In the genomic region with DNA sequence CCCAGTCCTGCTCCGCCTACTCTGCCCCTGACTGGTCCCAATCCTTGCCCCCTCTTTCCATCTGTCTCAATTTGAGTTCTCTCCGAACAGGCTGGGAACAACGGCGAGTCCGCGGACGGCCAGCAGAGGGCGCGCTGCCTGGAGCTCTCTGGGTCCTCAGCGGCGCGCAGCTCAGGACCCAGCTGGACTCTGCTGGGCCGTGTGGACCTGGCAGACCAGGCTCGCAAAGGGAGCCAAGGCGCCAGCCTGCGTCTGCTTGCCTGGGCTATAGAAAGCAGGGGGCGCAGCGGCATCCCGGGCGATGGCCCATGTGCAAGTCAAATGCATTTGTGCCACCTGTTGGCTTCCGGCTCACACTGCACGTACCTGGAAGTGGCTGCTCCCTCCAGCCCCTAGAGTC, we compare ENCODE assay signal across 8 mouse cellular contexts.
DNase-seq lines count a peak whose midpoint lies in the region; ATAC-seq lines count a peak whose summit lies in the region.

No protein-coding gene starts in this region.

- WGBS in forebrain, embryonic 13.5 days, result under 1% methylated on average over 22 of the region's 22 CpGs
- WGBS in heart, embryonic 16.5 days, result under 1% methylated on average over 22 of the region's 22 CpGs
- 4% methylated on average over 22 of the region's 22 CpGs for WGBS in liver, embryonic 13.5 days (ENCODE audit: insufficient replicate concordance)
- under 1% methylated on average over 22 of the region's 22 CpGs for WGBS in neural tube, embryonic 13.5 days

- 0 out of 2 replicates have a peak, but pooled peaks cover 2% of the 10 kb centered on the region for H3K27me3 ChIP-seq in forebrain, embryonic 13.5 days
- H3K27me3 ChIP-seq in heart, embryonic 16.5 days (ENCODE audit: control insufficient read depth, insufficient read depth, low read length), result no peaks in the 10 kb centered on the region; the same call in 1 of the 2 replicates
- peaks cover 7% of the 10 kb centered on the region; the same call in 1 of the 2 replicates for H3K27me3 ChIP-seq in liver, embryonic 13.5 days
- peaks cover 35% of the 10 kb centered on the region for H3K27me3 ChIP-seq in neural tube, embryonic 13.5 days

- peak; percentile 7 for DNase-seq in c-Kit-positive CD71-positive TER-119-positive erythroid progenitor cells, embryonic 14.5 days (ENCODE audit: low spot score)
- DNase-seq in kidney, postnatal 25 days, result peak; percentile 86 to 91
- DNase-seq in liver, embryonic 13.5 days, result peak; percentile 11
- peak; percentile 78 for DNase-seq in testis, postnatal 14 days (ENCODE audit: low spot score)

- H3K4me2 ChIP-seq in forebrain, embryonic 13.5 days, result peak overlapping the region; percentile 63
- peak overlapping the region; percentile 56 for H3K4me2 ChIP-seq in heart, embryonic 16.5 days (ENCODE audit: low read depth, low read length)
- H3K4me2 ChIP-seq in liver, embryonic 13.5 days, result peak overlapping the region; percentile 50
- H3K4me2 ChIP-seq in neural tube, embryonic 13.5 days, result peak overlapping the region; percentile 56

- peak overlapping the region; percentile 43; the same call in 1 of the 2 replicates for H3K9ac ChIP-seq in forebrain, embryonic 13.5 days
- peak overlapping the region; percentile 57 for H3K9ac ChIP-seq in heart, embryonic 16.5 days (ENCODE audit: low read length)
- H3K9ac ChIP-seq in liver, embryonic 13.5 days, result no peak overlapping the region
- peak overlapping the region; percentile 64 for H3K9ac ChIP-seq in neural tube, embryonic 13.5 days

- H3K4me3 ChIP-seq in forebrain, embryonic 13.5 days, result peak overlapping the region; percentile 31
- peak overlapping the region; percentile 27 for H3K4me3 ChIP-seq in heart, embryonic 16.5 days (ENCODE audit: low read length)
- peak overlapping the region; percentile 22; the same call in 1 of the 2 replicates for H3K4me3 ChIP-seq in liver, embryonic 13.5 days (replicated peaks)
- peak overlapping the region; percentile 32 for H3K4me3 ChIP-seq in neural tube, embryonic 13.5 days

- no peaks in the 10 kb centered on the region for H3K9me3 ChIP-seq in forebrain, embryonic 13.5 days (replicated peaks)
- H3K9me3 ChIP-seq in heart, embryonic 16.5 days (replicated peaks; ENCODE audit: control insufficient read depth, low read length), result no peaks in the 10 kb centered on the region
- no peaks in the 10 kb centered on the region for H3K9me3 ChIP-seq in liver, embryonic 13.5 days (replicated peaks)
- no peaks in the 10 kb centered on the region for H3K9me3 ChIP-seq in neural tube, embryonic 13.5 days

- H3K4me1 ChIP-seq in forebrain, embryonic 13.5 days, result peaks cover 12% of the 10 kb centered on the region
- H3K4me1 ChIP-seq in heart, embryonic 16.5 days (ENCODE audit: control insufficient read depth, insufficient read depth, low read length), result peaks cover 5% of the 10 kb centered on the region
- H3K4me1 ChIP-seq in liver, embryonic 13.5 days (replicated peaks), result no peaks in the 10 kb centered on the region
- peaks cover 15% of the 10 kb centered on the region for H3K4me1 ChIP-seq in neural tube, embryonic 13.5 days (replicated peaks)

- ATAC-seq in CD4-positive, CD25-positive, alpha-beta regulatory T cell, adult 4 months, result peak; percentile 29
- peak; percentile 97 for ATAC-seq in forebrain, embryonic 13.5 days
- peak; percentile 98 for ATAC-seq in heart, embryonic 16.5 days (replicated peaks; ENCODE audit: extremely low read depth, insufficient read depth, low FRiP score)
- 0 out of 2 replicates have a peak, but pooled peaks have one; percentile 34 for ATAC-seq in liver, embryonic 13.5 days (ENCODE audit: low read depth)
- ATAC-seq in neural tube, embryonic 13.5 days (ENCODE audit: low read depth), result peak; percentile 97

- no peaks in the 10 kb centered on the region for H3K36me3 ChIP-seq in forebrain, embryonic 13.5 days (ENCODE audit: poor library complexity, severe bottlenecking)
- no peaks in the 10 kb centered on the region for H3K36me3 ChIP-seq in heart, embryonic 16.5 days (ENCODE audit: control insufficient read depth, insufficient read depth)
- H3K36me3 ChIP-seq in liver, embryonic 13.5 days, result no peaks in the 10 kb centered on the region
- H3K36me3 ChIP-seq in neural tube, embryonic 13.5 days, result no peaks in the 10 kb centered on the region

- H3K27ac ChIP-seq in forebrain, embryonic 13.5 days, result no peak overlapping the region
- H3K27ac ChIP-seq in heart, embryonic 16.5 days (ENCODE audit: low read length), result 0 out of 2 replicates have a peak overlapping the region, but pooled peaks have one; percentile 32
- H3K27ac ChIP-seq in liver, embryonic 13.5 days, result no peak overlapping the region
- H3K27ac ChIP-seq in neural tube, embryonic 13.5 days (replicated peaks), result no peak overlapping the region

Comparison
In these comparisons a context has a peak if more than half of its experiments do, and no peak if none do; other contexts are left out.
1. ATAC-seq: peak in every context shown above with its lines; median percentile 98 in heart, embryonic 16.5 days; 97 in forebrain, embryonic 13.5 days; 97 in neural tube, embryonic 13.5 days; 34 in liver, embryonic 13.5 days; 29 in CD4-positive, CD25-positive, alpha-beta regulatory T cell, adult 4 months.
2. DNase-seq: peak in every context shown above with its lines; median percentile 88 in kidney, postnatal 25 days; 78 in testis, postnatal 14 days; 11 in liver, embryonic 13.5 days; 7 in c-Kit-positive CD71-positive TER-119-positive erythroid progenitor cells, embryonic 14.5 days.